Mouse (Mus musculus) megakaryocyte-erythroid progenitor cell, adult 5-6 weeks (primary cell): Measurements from ENCODE around the gene Mlec. TPM values are rescaled to one million over a fixed set of nuclear protein-coding genes. Genes with fewer than 3 reads are reported as not detected.
"Not testable (repeated sequence)": the region's sequence is repeated elsewhere in the genome, so short reads cannot be mapped to it uniquely, and the experiment has no call there.

Experiments
- ATAC-seq: replicated peaks from 2 replicates; pipeline ENCODE4 v1.8.0; 2016; ENCODE audit warnings: mild to moderate bottlenecking, inconsistent platforms; ENCODE audit not compliant: severe bottlenecking, poor library complexity, low FRiP score, low TSS enrichment
- total RNA-seq, 2 experiments: library from RNA; stranded (forward) in 1 of 2; stranded (reverse) in 1 of 2; fragments of 200-1000, 215-1000 nt in 1 of 2; fragments of >200 nt in 1 of 2; fragmentation: Nextera tagmentation in 1 of 2; gene quantifications; 2 replicates each; pipeline ENCODE4 v1.2.3; 2014 to 2017

The Mlec gene
- total RNA-seq, 2 experiments from 2014 or later: 86.4 to 101 TPM

DNA sequence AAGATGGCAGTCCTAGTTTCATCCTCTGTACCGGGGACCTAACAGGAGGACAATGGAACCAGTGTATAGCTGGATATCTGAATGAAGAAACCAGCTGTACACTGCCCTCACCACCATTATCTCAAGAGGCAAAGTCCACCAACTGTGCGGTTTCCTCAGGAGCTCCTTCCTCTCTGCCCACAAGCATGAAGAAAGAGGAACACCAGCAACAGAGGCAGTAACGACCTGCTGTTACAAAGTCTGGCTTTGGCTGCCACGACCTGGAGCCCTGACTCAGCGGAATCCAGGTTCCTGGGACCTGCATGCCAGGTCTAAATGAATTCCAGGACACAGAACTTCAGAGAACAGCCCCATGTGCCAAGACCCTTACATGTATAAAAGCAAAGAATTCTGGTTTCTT, 2.1 kb downstream of the Mlec start:
- no peak; the same call in 1 of the 2 replicates for ATAC-seq

DNA sequence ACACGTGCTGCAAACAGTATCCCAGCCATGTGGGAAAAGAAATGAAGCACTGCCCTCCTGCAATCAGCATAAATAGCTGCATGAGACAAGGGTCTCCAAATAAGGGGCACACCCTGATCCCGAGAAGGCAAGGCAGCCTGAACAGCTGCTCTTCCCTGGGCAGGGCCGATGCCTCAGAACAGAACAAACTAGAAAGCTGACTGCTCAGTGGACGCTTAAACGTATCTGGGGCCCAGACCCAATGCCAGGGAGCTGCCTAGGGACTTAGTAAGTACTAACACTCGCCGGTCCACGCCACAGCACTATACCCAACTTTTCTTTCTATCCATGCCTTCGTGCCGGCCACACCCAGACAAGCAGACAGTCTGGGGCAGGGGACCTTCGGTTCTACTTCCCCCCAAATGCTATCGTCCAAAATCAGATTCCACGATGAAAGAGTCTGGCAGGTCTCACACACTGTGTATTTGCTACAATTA, 2.8 kb downstream of the Mlec start:
- ATAC-seq: no peak

DNA sequence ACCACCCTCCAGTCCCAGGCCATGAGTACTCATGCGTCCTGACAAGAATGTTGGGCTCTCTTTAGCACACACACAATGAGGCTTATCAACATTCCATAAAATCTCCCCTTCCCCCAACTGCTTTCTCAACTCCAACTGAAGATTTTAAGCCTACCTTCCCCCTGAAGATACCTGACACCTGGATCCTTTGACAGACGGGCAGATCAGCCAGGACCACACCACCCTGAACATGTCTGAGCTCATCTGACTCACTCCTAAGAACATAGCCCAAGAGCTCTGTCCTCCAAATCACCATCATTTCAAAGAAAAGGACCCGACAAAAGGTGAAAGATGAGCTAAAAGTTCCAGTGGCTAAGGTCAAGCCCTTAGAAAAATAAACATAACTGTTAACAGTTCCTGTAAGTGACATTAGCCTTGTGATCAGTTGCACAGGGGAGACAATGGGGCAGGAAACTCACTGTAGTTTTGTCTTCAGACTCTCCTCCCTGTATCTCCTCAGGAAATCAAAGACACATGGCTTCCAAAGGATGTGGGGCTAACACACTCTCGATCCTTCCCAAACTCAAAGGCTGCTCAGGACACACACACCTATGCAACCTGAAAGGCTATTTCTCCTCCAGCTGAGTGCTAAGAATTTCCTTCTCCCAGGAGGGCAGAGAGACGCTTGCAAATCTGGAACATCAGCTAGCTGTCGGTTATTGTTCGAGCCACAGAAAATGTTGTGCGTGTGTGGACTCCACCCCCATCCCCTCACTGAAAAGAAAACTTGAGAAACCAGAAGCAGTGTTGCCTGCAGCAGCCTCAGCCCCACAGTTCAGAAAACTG, 5.6 kb downstream of the Mlec start:
- no peak for ATAC-seq

DNA sequence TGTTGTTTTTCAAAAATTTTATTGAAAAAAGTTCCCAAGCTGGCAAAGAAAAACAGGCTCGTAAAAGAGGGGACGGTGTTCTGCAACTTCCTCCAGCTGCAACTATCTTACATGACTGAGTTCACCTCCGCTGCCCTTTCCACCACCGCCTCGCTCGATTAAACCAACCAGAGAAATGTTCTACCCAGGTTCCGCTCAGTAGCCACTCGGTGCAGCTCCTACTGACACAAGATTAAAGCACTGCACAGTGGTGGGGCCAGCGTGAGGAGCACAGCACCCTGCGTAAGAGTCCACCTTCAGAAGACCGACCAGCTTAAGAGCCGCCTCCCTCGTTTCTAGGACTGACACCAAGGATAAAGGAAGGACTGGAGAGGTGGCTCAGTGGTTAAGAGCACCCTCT, 6.5 kb downstream of the Mlec start:
- no peak for ATAC-seq

DNA sequence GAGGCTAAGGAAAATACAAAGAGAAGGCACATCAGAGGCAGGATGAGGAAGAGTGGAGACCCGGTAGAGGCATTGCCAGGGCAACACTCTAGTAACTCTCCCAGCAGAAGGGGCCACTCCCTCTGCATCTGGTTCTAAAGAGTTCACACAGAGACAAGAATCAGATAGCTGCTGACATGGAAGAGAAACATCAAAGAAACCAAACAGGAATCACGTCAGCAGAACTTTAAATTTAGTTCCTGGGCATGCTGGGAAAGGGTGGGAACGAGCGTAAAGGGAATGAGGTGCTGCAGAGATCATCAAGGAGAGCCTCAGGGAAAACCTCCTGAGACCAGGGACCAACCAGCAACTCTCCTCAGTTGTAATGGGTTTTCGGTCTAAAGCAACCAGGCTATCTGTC, 7.0 kb downstream of the Mlec start:
- ATAC-seq: no peak

DNA sequence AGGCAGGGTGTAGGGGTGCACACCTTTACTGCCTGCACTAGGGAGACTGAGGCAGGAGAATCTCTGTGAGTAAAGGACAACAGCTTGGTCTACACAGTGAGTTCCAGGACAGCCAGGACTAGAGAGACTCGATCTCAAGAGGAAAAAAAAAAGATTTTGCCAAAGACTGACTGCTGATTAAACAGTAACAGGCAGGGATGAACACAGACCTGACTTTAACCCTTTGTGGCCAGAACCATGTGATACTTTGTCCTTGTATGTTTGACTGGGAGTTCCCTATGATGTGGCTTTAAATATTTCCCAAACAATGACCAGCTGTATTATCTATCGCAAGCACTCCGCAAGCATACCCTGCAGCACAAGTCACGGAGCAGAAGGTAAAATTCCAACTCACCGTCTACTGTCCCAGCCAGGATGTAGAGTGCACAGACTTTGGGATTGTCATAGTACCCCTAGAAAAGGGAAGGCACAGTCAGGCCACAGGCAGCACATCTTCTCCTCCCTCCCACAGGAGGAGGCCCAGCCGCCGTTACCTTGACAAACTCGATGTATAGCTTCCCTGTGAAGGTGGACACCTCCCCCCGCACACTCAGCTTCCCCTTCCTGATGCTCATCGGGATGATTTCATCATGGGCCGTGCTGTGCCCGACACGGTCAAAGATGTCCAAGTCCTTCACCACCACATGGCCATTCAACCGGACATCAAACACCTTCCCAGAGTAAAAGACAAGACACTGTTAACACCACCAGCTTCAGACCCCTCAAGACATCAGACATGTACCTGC, 8.1 kb downstream of the Mlec start:
- no peak for ATAC-seq

DNA sequence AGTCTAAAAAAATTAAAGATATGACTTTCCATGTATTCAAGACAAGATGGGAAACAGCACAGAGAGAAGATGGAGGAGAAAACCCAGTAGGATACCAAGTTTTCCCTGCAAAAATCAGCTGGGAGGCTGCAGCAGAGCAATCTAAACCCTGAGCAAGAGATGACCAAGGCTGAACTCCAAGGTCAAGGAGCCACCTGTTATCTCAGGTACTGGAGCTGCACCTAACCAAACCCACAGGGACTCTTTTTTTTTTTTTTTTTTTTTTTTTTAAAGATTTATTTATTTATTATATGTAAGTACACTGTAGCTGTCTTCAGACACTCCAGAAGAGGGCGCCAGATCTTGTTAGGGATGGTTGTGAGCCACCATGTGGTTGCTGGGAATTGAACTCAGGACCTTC, 9.1 kb downstream of the Mlec start:
- ATAC-seq: not testable (repeated sequence)

DNA sequence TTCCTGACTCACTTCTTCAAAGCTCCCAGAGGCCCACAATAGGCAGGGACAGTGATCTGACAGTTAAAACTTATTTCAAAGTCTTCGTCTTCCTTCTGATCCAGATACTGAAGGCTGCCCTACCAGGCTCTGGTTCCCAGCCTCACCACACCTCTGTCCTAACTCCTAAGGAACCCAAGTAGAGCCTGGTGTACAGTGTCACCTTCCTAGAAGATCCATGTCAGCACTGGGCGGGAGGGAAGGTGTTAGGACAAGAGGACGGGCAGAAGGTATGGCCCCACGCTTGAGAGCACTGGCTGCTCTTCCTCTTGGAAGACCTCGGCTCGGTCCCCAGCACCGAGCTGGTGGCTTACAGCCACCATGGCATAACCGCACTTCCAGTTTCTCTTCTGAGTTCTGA, 9.6 kb downstream of the Mlec start:
- no peak for ATAC-seq

DNA sequence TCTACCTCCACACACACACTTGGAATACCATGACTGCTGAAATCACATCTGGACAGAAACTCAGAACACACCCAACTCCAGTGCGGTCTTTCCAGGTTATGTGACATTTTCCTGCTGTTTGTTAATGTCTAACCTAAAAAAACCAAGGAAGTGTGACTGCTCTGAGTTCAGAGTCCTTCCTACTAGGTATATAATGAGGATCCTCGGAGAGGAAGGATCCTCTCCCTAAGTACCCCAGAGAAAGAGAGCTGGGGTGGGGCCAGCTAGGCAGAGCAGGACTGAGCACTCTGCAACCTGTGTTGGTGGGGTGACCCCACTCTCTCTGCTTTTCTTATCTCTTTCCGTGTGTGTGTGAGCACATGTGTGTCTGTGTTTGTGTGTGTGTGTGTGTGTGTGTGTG, 10.6 kb downstream of the Mlec start:
- no peak for ATAC-seq

DNA sequence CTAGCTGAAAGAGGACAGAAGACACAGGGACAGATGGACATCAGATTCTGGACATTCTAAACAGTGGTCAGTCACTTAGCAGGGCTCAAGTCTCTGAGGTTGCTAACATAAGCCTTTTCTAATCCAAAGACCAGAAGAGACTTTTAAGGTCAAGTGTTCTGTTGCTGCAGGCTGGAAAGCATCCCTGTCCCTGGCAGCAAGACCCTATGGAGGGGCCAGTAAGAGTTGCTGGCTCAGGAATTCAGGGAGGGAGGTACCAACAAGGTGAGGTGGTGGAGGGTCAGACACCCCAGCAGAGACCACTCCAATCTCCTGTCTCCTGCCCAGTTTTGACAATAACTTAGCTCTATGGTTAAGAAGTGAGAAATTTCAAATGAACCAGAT, 11.2 kb downstream of the Mlec start:
- no peak for ATAC-seq

DNA sequence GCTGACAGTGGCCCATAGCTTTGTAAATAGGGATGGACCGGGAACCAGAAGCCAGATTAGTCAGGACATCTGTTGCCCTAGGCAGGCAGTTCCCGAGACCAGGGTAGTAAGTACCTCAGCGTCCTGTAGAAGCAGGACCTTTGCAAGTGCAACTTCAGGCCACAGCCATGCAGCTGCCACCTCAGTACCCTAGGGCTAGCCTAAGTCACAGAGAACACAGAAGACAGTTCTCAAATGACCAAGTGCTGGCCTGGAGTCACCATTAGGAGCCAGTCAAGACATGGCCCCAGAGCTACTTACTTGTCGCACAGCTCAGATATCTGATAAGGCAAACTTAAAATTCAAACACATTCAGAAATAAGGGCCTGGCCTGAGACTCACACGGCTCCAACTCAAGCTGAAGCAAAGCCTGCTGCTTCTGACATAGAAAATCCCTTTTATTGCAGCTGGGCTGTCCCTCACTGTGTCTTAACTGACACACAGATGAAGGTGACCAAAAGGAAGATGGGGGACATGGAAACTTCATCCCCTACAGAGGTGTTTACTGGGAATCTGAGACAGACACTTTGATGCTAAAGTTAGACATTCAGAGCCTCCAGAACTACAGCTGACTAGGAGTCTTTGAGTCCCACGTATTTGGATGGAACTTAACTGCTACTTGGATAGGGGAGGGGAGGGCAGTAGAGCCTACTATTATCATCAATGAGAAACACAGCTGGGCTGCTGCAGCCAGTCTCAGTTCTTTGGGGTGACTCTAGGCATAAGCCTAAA, 11.8 kb downstream of the Mlec start:
- no peak for ATAC-seq

DNA sequence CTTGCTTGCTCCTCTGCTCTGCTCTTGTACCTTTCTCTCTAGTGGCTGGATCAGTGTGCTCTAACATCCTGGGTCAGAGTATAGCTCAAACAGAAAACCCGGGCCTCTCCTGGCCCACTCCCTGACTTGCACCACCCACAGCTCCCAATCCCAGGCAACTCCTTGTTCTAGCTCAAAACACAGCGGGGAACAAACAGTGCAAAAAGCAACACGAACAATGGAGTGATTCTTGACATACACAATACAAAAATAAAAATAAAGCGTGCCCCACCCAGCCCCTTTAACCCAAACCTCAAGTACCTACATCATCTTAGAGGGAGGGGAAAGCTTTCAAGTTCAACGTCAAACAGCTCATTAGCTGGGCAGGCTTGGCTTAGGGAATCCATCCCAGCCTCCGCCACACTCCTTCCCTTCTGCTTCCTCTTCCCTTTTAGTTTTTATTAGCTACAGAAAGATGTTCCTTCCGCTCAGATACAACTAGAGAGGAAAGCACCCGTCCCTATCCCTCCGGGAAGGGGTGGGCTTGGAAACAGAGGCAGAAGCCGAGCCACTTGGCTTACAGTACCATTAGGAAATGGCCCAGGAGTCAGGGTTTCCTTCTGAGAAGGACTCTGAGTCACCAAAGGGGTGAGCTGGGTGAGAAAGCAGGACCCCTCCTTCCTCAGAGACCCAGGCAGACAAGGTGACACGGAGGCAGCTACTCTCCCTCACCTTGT, 12.6 kb downstream of the Mlec start:
- no peak for ATAC-seq

DNA sequence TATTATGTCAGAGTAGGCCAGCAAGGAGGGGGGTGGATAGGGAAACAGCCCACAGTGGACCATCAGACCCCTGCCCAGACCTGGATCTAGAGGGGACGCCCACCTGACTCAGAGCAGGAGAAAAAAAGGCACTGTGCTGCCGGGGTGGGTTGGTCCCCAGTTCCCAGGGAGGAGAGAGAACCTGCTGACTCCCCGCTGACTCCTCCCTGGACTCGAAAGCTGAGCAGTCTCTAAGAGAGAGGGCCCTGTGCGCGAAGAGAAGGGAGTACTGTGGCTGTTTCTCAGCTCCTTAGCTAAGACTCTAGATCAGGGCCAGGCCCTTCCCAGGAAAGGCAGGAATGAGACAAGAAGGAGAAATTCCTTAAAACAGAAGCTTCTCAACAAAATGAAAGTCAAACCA, 13.5 kb downstream of the Mlec start:
- no peak for ATAC-seq

DNA sequence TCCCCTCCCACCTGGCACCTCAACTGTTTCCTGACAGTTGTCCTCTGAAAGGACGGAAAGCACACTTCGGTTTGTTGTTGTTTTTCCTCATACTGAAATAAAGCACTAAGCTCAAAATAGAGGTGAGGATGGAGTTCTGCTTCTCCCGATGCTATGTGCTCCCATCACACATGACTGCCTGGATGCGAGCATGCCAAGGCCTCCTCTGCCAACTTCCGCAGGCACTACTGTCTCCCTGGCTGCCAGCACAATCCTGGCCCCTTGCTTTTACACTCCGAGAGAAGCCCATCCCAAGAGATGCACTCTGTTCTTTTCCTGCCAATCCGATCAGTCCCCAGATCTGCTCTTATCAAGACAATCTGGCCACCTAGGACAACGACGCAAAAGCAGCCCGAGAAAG, 14.4 kb downstream of the Mlec start:
- ATAC-seq: no peak

DNA sequence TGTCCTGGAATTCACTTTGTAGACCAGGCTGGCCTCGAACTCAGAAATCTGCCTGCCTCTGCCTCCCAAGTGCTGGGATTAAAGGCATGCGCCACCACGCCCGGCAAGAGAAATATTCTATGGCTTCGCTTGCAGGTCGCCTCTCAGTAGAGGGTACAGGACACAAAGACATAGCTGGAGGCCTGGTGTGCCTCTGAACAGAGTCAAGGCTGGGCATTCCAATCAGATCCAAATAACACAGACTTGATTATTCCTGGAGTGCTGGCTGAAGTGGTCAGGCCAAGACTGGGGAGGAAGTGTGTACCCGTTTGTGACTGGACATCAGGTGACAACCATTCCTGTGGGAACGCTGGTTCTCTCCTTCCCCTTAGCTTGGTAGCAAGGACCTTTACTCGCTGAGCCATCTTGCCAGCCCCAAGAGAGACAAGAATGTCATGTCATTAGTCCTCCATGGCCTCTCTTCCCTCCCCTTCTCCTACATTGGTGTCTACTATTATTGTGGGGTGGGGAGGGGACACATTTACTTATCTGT, 15.7 kb downstream of the Mlec start:
- ATAC-seq: no peak

DNA sequence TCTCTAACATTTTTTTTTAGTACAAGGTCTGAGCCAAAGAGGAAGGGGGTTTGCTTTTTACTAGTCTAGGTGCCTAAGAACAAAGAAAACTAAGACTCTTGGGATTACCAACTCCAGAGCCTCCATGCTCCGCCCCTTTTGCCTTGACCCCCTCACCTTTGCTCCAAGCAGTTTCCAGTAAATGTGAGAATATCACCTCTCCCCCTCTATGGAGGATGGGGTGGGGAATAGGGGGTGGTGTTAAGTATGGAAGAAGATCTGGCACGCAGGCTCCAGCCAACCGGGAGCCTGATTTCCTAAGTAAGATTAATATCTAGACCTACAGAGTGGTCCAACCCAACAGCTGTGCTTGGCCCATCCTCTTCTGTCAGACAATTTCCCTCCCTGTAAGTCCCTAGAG, 17.3 kb downstream of the Mlec start:
- no peak for ATAC-seq

DNA sequence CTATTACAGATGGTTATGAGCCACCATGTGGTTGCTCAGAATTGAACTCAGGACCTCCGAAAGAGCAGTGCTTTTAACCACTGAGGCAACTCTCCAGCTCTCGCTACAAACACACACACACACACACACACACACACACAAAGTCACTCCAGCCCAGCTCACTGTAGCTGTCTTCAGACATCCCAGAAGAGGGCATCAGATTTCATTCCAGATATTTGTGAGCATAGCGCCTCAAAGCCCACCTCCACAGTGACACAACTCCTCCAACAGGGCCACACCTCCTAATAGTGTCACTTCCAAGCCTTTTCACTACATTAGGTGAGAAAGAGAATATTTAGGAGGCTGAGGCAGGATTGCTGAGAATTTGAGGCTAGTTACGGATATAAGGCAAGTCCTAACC, 18.9 kb downstream of the Mlec start:
- no peak for ATAC-seq

DNA sequence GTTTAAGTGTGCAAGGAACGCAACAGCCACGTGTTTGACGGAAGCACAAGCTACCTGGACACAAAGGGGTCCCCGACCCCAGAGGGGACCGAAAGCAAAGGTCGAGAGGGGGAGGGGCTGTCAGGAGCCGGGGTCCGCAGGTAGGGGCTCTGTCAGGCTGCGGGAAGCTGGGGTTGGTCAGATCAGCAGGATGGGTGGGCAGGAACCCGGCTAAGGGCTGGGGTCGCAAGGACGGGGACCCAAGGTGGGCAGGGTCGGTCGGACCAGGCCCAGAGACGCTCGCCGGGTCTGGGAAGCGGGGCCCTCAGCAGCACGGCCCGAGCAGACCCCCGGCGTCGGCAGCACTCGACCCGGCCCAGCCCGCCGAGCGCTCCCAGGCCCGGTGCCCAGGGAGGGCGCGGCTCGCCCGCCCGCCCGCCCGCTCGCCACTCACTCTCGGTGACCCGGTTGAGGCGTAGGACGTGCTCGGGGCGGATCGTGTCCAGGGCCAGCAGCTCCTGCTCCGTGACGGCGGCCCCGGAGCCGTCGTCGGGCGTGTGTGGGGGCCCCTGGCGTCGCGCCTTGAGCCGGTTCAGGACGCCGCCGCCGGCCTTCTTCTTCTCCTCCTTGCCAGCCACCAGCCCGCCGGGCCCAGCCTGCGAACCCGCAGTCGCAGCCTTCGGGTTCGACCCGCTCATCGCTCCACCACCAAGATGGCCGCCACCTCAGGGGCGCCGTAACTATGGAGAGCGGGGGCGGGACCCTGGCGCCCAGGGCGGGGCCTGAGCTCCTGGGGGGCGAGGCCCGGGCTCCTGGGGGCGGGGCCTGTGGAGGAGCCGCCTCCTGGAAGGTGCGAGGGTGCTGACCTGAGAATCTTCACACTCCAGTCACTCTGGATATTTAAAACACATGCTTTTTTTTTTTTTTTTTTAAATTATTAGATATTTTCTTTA, 23.5 kb downstream of the Mlec start, which contains the start of gene Unc119b:
TSS of gene Unc119b (minus strand) at position 742 of the 932 bp plus-strand sequence.
- ATAC-seq: peak; percentile 96
